Mouse (Mus musculus): ENCODE measurements at regions not wholly inside any gene's neighbourhood (a gene's known extent, or its start where the extent isn't known, plus 50 kb on each side); places are given as distances from the start of the nearest gene placed in this dataset.

DNA sequence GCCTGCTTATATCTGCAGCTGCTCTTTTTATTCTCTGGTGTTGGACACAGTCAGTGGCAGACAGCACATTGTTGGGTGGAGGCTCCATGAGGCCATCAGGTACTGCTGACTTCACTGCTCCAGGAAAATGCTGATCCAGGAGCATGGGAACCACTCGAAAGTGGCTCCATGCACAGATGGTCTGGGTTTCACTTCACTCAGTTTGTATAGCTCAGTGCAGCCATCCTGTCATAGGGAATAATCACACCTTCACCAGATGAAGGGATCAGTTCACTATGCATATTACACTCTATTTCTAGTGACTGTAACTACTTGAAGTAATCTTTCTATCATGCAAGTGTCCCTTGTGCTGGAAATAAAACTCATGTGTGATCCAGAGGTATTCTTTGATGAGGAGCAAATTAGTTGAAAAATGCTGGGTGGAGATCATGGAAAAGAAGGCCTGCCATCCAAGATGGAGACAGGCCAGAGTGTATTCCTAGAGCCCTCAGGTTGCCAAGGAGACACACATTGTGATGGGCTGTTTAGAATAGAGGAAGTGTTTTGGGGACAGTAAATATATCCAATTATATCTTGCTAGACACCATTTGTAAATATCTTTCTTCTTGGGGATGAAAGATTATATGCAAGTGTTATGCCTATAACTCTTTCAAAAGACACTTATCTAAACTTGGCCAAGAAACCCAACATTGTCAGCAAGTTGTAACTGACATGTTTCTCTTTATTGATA is 103.7 kb upstream of the Arhgap42 start:
- TF ChIP-seq POLR2A (IDR thresholded peaks at IDR 0.05; ENCODE audit: control insufficient read depth in 1 of 2, insufficient read depth in 1 of 2, low read depth in 1 of 2, low read length in 2 of 2, poor library complexity in 1 of 2) (no peak), USF1 (IDR thresholded peaks at IDR 0.05; ENCODE audit: low read depth, low read length) (no peak), CHD1 (IDR thresholded peaks at IDR 0.05; ENCODE audit: low read depth, low read length) (no peak)
